Mouse (Mus musculus) neural tube, embryonic 12.5 days (tissue): ENCODE results near the gene Chmp4b. TPM values are rescaled to one million over a fixed set of nuclear protein-coding genes. Genes with fewer than 3 reads are reported as not detected.
A peak's percentile ranks its signal among the peaks of the same experiment; 100 is the strongest.

ENCODE experiments used
- ATAC-seq: fragments of 200-750 bp; cut with Nextera tagmentation; 2 replicates; pipeline ENCODE4 v1.8.0; 2017; ENCODE audit warnings: low read depth, mild to moderate bottlenecking, moderate TSS enrichment, moderate library complexity; ENCODE audit not compliant: low FRiP score
- H3K27ac ChIP-seq: fragments of 300-500 bp; sonication (generic); 2 replicates; pipeline ENCODE4 v1.5.1; 2016
- H3K27me3 ChIP-seq: fragments of 300-500 bp; sonication (generic); replicated peaks from 2 replicates; pipeline ENCODE4 v1.6.1; 2016; ENCODE audit warnings: mild to moderate bottlenecking
- H3K36me3 ChIP-seq: fragments of 300-500 bp; sonication (generic); 2 replicates; pipeline ENCODE4 v1.6.1; 2016; ENCODE audit warnings: mild to moderate bottlenecking
- H3K4me1 ChIP-seq: fragments of 300-500 bp; sonication (generic); 2 replicates; pipeline ENCODE4 v1.6.1; 2016
- H3K4me2 ChIP-seq: fragments of 300-500 bp; sonication (generic); replicated peaks from 2 replicates; pipeline ENCODE4 v1.6.1; 2016; ENCODE audit warnings: mild to moderate bottlenecking
- H3K4me3 ChIP-seq: fragments of 300-500 bp; sonication (generic); 2 replicates; pipeline ENCODE4 v1.5.1; 2016
- H3K9ac ChIP-seq: fragments of 300-500 bp; sonication (generic); 2 replicates; pipeline ENCODE4 v1.6.1; 2016; ENCODE audit warnings: mild to moderate bottlenecking
- H3K9me3 ChIP-seq: fragments of 300-500 bp; sonication (generic); 2 replicates; pipeline ENCODE4 v1.6.1; 2016; ENCODE audit warnings: mild to moderate bottlenecking
- WGBS: fragments of 180-500 bp; shearing (Covaris S2); methylation state at CpG from one replicate; pipeline ENCODE4 v1.1.7; 2016; 5-methylcytosine and 5-hydroxymethylcytosine counted together
- polyA plus RNA-seq: library from polyadenylated mRNA; unstranded; fragments of >200 nt; fragmentation: Nextera tagmentation; extraction: Ambion mirVana; gene quantifications from 2 replicates; pipeline ENCODE4 v1.2.1, GENCODE M21; 2016

The Chmp4b gene
- polyA plus RNA-seq, 1 experiment from 2014 or later, result 21.8 TPM

- no peak overlapping the region for H3K4me2 ChIP-seq
- H3K9me3 ChIP-seq, result no peaks in the 10 kb centered on the region
- H3K4me3 ChIP-seq, result no peak overlapping the region
- no peak overlapping the region for H3K27ac ChIP-seq
- WGBS, result 87% methylated on average over 4 of the region's 4 CpGs
- H3K9ac ChIP-seq, result no peak overlapping the region
- no peak for ATAC-seq
- H3K36me3 ChIP-seq, result no peaks in the 10 kb centered on the region; the same call in 1 of the 2 replicates
- H3K27me3 ChIP-seq, result no peaks in the 10 kb centered on the region
- H3K4me1 ChIP-seq, result peaks cover 23% of the 10 kb centered on the region
Measured at GRCm38 (mm10) chr2:154674008-154674407, 22.5 kb downstream of the Chmp4b start.

GRCm38 (mm10) chr2:154676653-154677609 lies 25.4 kb downstream of the Chmp4b start:
- H3K4me3 ChIP-seq, result 0 out of 2 replicates have a peak overlapping the region, but pooled peaks have one; percentile 7
- H3K9me3 ChIP-seq, result no peaks in the 10 kb centered on the region
- H3K4me2 ChIP-seq, result peak overlapping the region; percentile 52
- H3K9ac ChIP-seq, result 0 out of 2 replicates have a peak overlapping the region, but pooled peaks have one; percentile 47
- H3K4me1 ChIP-seq, result peaks cover 31% of the 10 kb centered on the region
- H3K27me3 ChIP-seq, result no peaks in the 10 kb centered on the region
- peak overlapping the region; percentile 82 for H3K27ac ChIP-seq
- ATAC-seq, result peak; percentile 88
- 62% methylated on average over 19 of the region's 19 CpGs for WGBS
- no peaks in the 10 kb centered on the region; the same call in 1 of the 2 replicates for H3K36me3 ChIP-seq

- Histone ChIP-seq H3K4me3 (0 out of 2 replicates have a peak overlapping the region, but pooled peaks have one; percentile 5), H3K27me3 (no peaks in the 10 kb centered on the region), H3K9me3 (no peaks in the 10 kb centered on the region), H3K4me2 (peak overlapping the region; percentile 52), H3K27ac (peak overlapping the region; percentile 82), H3K4me1 (peaks cover 39% of the 10 kb centered on the region), H3K9ac (0 out of 2 replicates have a peak overlapping the region, but pooled peaks have one; percentile 47), H3K36me3 (no peaks in the 10 kb centered on the region; the same call in 1 of the 2 replicates)
- peak; percentile 78 for ATAC-seq
- 30% methylated on average over 10 of the region's 10 CpGs for WGBS
Measured at GRCm38 (mm10) chr2:154677651-154678139, 26.2 kb downstream of the Chmp4b start.

GRCm38 (mm10) chr2:154678995-154679394 lies 27.5 kb downstream of the Chmp4b start:
- H3K36me3 ChIP-seq, result no peaks in the 10 kb centered on the region
- H3K27me3 ChIP-seq, result no peaks in the 10 kb centered on the region
- no peaks in the 10 kb centered on the region for H3K9me3 ChIP-seq
- no peak overlapping the region for H3K9ac ChIP-seq
- peaks cover 46% of the 10 kb centered on the region for H3K4me1 ChIP-seq
- ATAC-seq, result no peak
- WGBS, result 95% methylated on average over 3 of the region's 3 CpGs
- no peak overlapping the region for H3K4me2 ChIP-seq
- no peak overlapping the region for H3K27ac ChIP-seq
- H3K4me3 ChIP-seq, result no peak overlapping the region

GRCm38 (mm10) chr2:154680337-154680736 lies 28.8 kb downstream of the Chmp4b start:
- WGBS, result 97% methylated on average over 2 of the region's 2 CpGs
- H3K27me3 ChIP-seq, result no peaks in the 10 kb centered on the region
- no peak overlapping the region for H3K9ac ChIP-seq
- H3K4me1 ChIP-seq, result peaks cover 46% of the 10 kb centered on the region
- no peak overlapping the region for H3K27ac ChIP-seq
- no peak for ATAC-seq
- no peak overlapping the region for H3K4me3 ChIP-seq
- H3K36me3 ChIP-seq, result no peaks in the 10 kb centered on the region
- no peaks in the 10 kb centered on the region for H3K9me3 ChIP-seq
- no peak overlapping the region for H3K4me2 ChIP-seq

GRCm38 (mm10) chr2:154680941-154681340 lies 29.4 kb downstream of the Chmp4b start:
- Histone ChIP-seq H3K9me3 (no peaks in the 10 kb centered on the region), H3K36me3 (no peaks in the 10 kb centered on the region), H3K4me2 (no peak overlapping the region), H3K27ac (no peak overlapping the region), H3K9ac (no peak overlapping the region), H3K4me1 (peaks cover 46% of the 10 kb centered on the region), H3K4me3 (no peak overlapping the region), H3K27me3 (no peaks in the 10 kb centered on the region)
- WGBS, result 90% methylated on average over 6 of the region's 6 CpGs
- ATAC-seq, result no peak

GRCm38 (mm10) chr2:154682712-154683111 lies 31.2 kb downstream of the Chmp4b start:
- peaks cover 33% of the 10 kb centered on the region for H3K4me1 ChIP-seq
- ATAC-seq, result no peak
- no peaks in the 10 kb centered on the region for H3K9me3 ChIP-seq
- no peak overlapping the region for H3K27ac ChIP-seq
- H3K9ac ChIP-seq, result no peak overlapping the region
- no peaks in the 10 kb centered on the region for H3K27me3 ChIP-seq
- no peak overlapping the region for H3K4me3 ChIP-seq
- 33% methylated on average over 1 of the region's 1 CpGs for WGBS
- H3K4me2 ChIP-seq, result no peak overlapping the region
- H3K36me3 ChIP-seq, result no peaks in the 10 kb centered on the region

- Histone ChIP-seq H3K4me2 (no peak overlapping the region), H3K36me3 (peaks cover 8% of the 10 kb centered on the region), H3K27me3 (no peaks in the 10 kb centered on the region), H3K4me3 (no peak overlapping the region), H3K4me1 (peaks cover 31% of the 10 kb centered on the region), H3K9ac (no peak overlapping the region), H3K27ac (no peak overlapping the region), H3K9me3 (no peaks in the 10 kb centered on the region)
- WGBS, result 94% methylated on average over 7 of the region's 7 CpGs
- ATAC-seq, result no peak
Measured at GRCm38 (mm10) chr2:154684901-154685470, 33.5 kb downstream of the Chmp4b start.

GRCm38 (mm10) chr2:154685772-154686171 lies 34.3 kb downstream of the Chmp4b start:
- H3K9me3 ChIP-seq, result no peaks in the 10 kb centered on the region
- H3K4me1 ChIP-seq, result peaks cover 24% of the 10 kb centered on the region
- no peaks in the 10 kb centered on the region for H3K27me3 ChIP-seq
- H3K27ac ChIP-seq, result no peak overlapping the region
- H3K36me3 ChIP-seq, result peaks cover 8% of the 10 kb centered on the region
- H3K4me2 ChIP-seq, result no peak overlapping the region
- ATAC-seq, result no peak
- no peak overlapping the region for H3K9ac ChIP-seq
- no peak overlapping the region for H3K4me3 ChIP-seq
- 90% methylated on average over 3 of the region's 3 CpGs for WGBS

- H3K4me2 ChIP-seq, result no peak overlapping the region
- no peaks in the 10 kb centered on the region for H3K27me3 ChIP-seq
- peaks cover 15% of the 10 kb centered on the region for H3K36me3 ChIP-seq
- H3K4me3 ChIP-seq, result no peak overlapping the region
- ATAC-seq, result no peak
- no peak overlapping the region for H3K9ac ChIP-seq
- H3K9me3 ChIP-seq, result no peaks in the 10 kb centered on the region
- 87% methylated on average over 3 of the region's 3 CpGs for WGBS
- no peak overlapping the region for H3K27ac ChIP-seq
- peaks cover 16% of the 10 kb centered on the region for H3K4me1 ChIP-seq
Measured at GRCm38 (mm10) chr2:154686819-154687218, 35.3 kb downstream of the Chmp4b start.

GRCm38 (mm10) chr2:154689391-154689790 lies 37.9 kb downstream of the Chmp4b start:
- Histone ChIP-seq H3K9ac (no peak overlapping the region), H3K4me2 (no peak overlapping the region), H3K9me3 (no peaks in the 10 kb centered on the region), H3K4me3 (no peak overlapping the region), H3K27me3 (no peaks in the 10 kb centered on the region), H3K4me1 (no peaks in the 10 kb centered on the region), H3K36me3 (peaks cover 39% of the 10 kb centered on the region), H3K27ac (no peak overlapping the region)
- 93% methylated on average over 14 of the region's 14 CpGs for WGBS
- no peak for ATAC-seq

- no peak for ATAC-seq
- 97% methylated on average over 5 of the region's 5 CpGs for WGBS
- H3K36me3 ChIP-seq, result peaks cover 54% of the 10 kb centered on the region
Measured at GRCm38 (mm10) chr2:154690959-154691358, 39.5 kb downstream of the Chmp4b start.

More at GRCm38 (mm10) chr2:154690959-154691358, 39.5 kb downstream of the Chmp4b start:
- Histone ChIP-seq H3K27me3 (no peaks in the 10 kb centered on the region), H3K4me3 (no peak overlapping the region), H3K4me1 (no peaks in the 10 kb centered on the region), H3K9ac (no peak overlapping the region), H3K9me3 (no peaks in the 10 kb centered on the region), H3K27ac (no peak overlapping the region), H3K4me2 (no peak overlapping the region)
